Mouse (Mus musculus): Measurements from ENCODE around the gene Slc4a1. TPM values are rescaled to one million over a fixed set of nuclear protein-coding genes. Genes with fewer than 3 reads are reported as not detected.

Slc4a1 gene
- polyA plus RNA-seq, 1 experiment = 0.48 TPM

- Histone ChIP-seq H3K36me3 (ENCODE audit: control insufficient read depth, insufficient read depth, low read length, poor library complexity, severe bottlenecking) (no peaks in the 10 kb centered on the region), H3K9me3 (replicated peaks; ENCODE audit: control insufficient read depth, insufficient read depth, low read length, poor library complexity, severe bottlenecking) (no peaks in the 10 kb centered on the region), H3K27ac (ENCODE audit: insufficient read depth, low read length) (no peak overlapping the region), H3K4me1 (ENCODE audit: control insufficient read depth, insufficient read depth, low read length) (peaks cover 11% of the 10 kb centered on the region), H3K9ac (ENCODE audit: low read depth, poor library complexity, severe bottlenecking) (no peak overlapping the region), H3K4me3 (ENCODE audit: low read depth, low read length) (no peak overlapping the region), H3K27me3 (ENCODE audit: control insufficient read depth, insufficient read depth, low read length, poor library complexity, severe bottlenecking) (no peaks in the 10 kb centered on the region)
- TF ChIP-seq CTCF (IDR thresholded peaks at IDR 0.05; ENCODE audit: low read depth, low read length) (no peak), POLR2A (IDR thresholded peaks at IDR 0.05; ENCODE audit: insufficient read depth, low read length) (no peak), EP300 (IDR thresholded peaks at IDR 0.05; ENCODE audit: insufficient read depth, low read depth, low read length) (no peak)
Observed at GRCm38 (mm10) chr11:102352378-102352777, 13.6 kb downstream of the Slc4a1 start.

GRCm38 (mm10) chr11:102350981-102351523 is 15.0 kb downstream of the Slc4a1 start:
- H3K27ac ChIP-seq (ENCODE audit: insufficient read depth, low read length) = no peak overlapping the region
- H3K4me3 ChIP-seq (ENCODE audit: low read depth, low read length) = no peak overlapping the region
- H3K27me3 ChIP-seq (ENCODE audit: control insufficient read depth, insufficient read depth, low read length, poor library complexity, severe bottlenecking) = no peaks in the 10 kb centered on the region
- TF ChIP-seq EP300 (IDR thresholded peaks at IDR 0.05; ENCODE audit: insufficient read depth, low read depth, low read length) = no peak
- no peak for TF ChIP-seq CTCF (IDR thresholded peaks at IDR 0.05; ENCODE audit: low read depth, low read length)
- no peak for TF ChIP-seq POLR2A (IDR thresholded peaks at IDR 0.05; ENCODE audit: insufficient read depth, low read length)
- H3K36me3 ChIP-seq (ENCODE audit: control insufficient read depth, insufficient read depth, low read length, poor library complexity, severe bottlenecking) = no peaks in the 10 kb centered on the region
- H3K9ac ChIP-seq (ENCODE audit: low read depth, poor library complexity, severe bottlenecking) = no peak overlapping the region
- peaks cover 11% of the 10 kb centered on the region for H3K4me1 ChIP-seq (ENCODE audit: control insufficient read depth, insufficient read depth, low read length)
- H3K9me3 ChIP-seq (replicated peaks; ENCODE audit: control insufficient read depth, insufficient read depth, low read length, poor library complexity, severe bottlenecking) = no peaks in the 10 kb centered on the region

GRCm38 (mm10) chr11:102350416-102350815 is 15.6 kb downstream of the Slc4a1 start:
- H3K27ac ChIP-seq (ENCODE audit: insufficient read depth, low read length) = no peak overlapping the region
- no peaks in the 10 kb centered on the region for H3K27me3 ChIP-seq (ENCODE audit: control insufficient read depth, insufficient read depth, low read length, poor library complexity, severe bottlenecking)
- no peaks in the 10 kb centered on the region for H3K9me3 ChIP-seq (replicated peaks; ENCODE audit: control insufficient read depth, insufficient read depth, low read length, poor library complexity, severe bottlenecking)
- H3K4me3 ChIP-seq (ENCODE audit: low read depth, low read length) = no peak overlapping the region
- H3K9ac ChIP-seq (ENCODE audit: low read depth, poor library complexity, severe bottlenecking) = no peak overlapping the region
- no peaks in the 10 kb centered on the region for H3K36me3 ChIP-seq (ENCODE audit: control insufficient read depth, insufficient read depth, low read length, poor library complexity, severe bottlenecking)
- no peak for TF ChIP-seq EP300 (IDR thresholded peaks at IDR 0.05; ENCODE audit: insufficient read depth, low read depth, low read length)
- no peak for TF ChIP-seq POLR2A (IDR thresholded peaks at IDR 0.05; ENCODE audit: insufficient read depth, low read length)
- TF ChIP-seq CTCF (IDR thresholded peaks at IDR 0.05; ENCODE audit: low read depth, low read length) = no peak
- peaks cover 11% of the 10 kb centered on the region for H3K4me1 ChIP-seq (ENCODE audit: control insufficient read depth, insufficient read depth, low read length)

- Histone ChIP-seq H3K9me3 (replicated peaks; ENCODE audit: control insufficient read depth, insufficient read depth, low read length, poor library complexity, severe bottlenecking) (no peaks in the 10 kb centered on the region), H3K4me3 (ENCODE audit: low read depth, low read length) (no peak overlapping the region), H3K36me3 (ENCODE audit: control insufficient read depth, insufficient read depth, low read length, poor library complexity, severe bottlenecking) (no peaks in the 10 kb centered on the region), H3K27me3 (ENCODE audit: control insufficient read depth, insufficient read depth, low read length, poor library complexity, severe bottlenecking) (no peaks in the 10 kb centered on the region), H3K9ac (ENCODE audit: low read depth, poor library complexity, severe bottlenecking) (no peak overlapping the region), H3K27ac (ENCODE audit: insufficient read depth, low read length) (no peak overlapping the region), H3K4me1 (ENCODE audit: control insufficient read depth, insufficient read depth, low read length) (peaks cover 11% of the 10 kb centered on the region)
- TF ChIP-seq POLR2A (IDR thresholded peaks at IDR 0.05; ENCODE audit: insufficient read depth, low read length) (no peak), CTCF (IDR thresholded peaks at IDR 0.05; ENCODE audit: low read depth, low read length) (no peak), EP300 (IDR thresholded peaks at IDR 0.05; ENCODE audit: insufficient read depth, low read depth, low read length) (no peak)
Observed at GRCm38 (mm10) chr11:102349189-102349954, 16.6 kb downstream of the Slc4a1 start.

GRCm38 (mm10) chr11:102348771-102349170 is 17.2 kb downstream of the Slc4a1 start:
- Histone ChIP-seq H3K36me3 (ENCODE audit: control insufficient read depth, insufficient read depth, low read length, poor library complexity, severe bottlenecking) (no peaks in the 10 kb centered on the region), H3K4me1 (ENCODE audit: control insufficient read depth, insufficient read depth, low read length) (peaks cover 11% of the 10 kb centered on the region), H3K9me3 (replicated peaks; ENCODE audit: control insufficient read depth, insufficient read depth, low read length, poor library complexity, severe bottlenecking) (no peaks in the 10 kb centered on the region), H3K4me3 (ENCODE audit: low read depth, low read length) (no peak overlapping the region), H3K27ac (ENCODE audit: insufficient read depth, low read length) (no peak overlapping the region), H3K9ac (ENCODE audit: low read depth, poor library complexity, severe bottlenecking) (no peak overlapping the region), H3K27me3 (ENCODE audit: control insufficient read depth, insufficient read depth, low read length, poor library complexity, severe bottlenecking) (no peaks in the 10 kb centered on the region)
- no peak for TF ChIP-seq CTCF (IDR thresholded peaks at IDR 0.05; ENCODE audit: low read depth, low read length)
- no peak for TF ChIP-seq POLR2A (IDR thresholded peaks at IDR 0.05; ENCODE audit: insufficient read depth, low read length)

- Histone ChIP-seq H3K27me3 (ENCODE audit: control insufficient read depth, insufficient read depth, low read length, poor library complexity, severe bottlenecking) (no peaks in the 10 kb centered on the region), H3K27ac (ENCODE audit: insufficient read depth, low read length) (no peak overlapping the region), H3K4me3 (ENCODE audit: low read depth, low read length) (no peak overlapping the region), H3K9me3 (replicated peaks; ENCODE audit: control insufficient read depth, insufficient read depth, low read length, poor library complexity, severe bottlenecking) (no peaks in the 10 kb centered on the region), H3K36me3 (ENCODE audit: control insufficient read depth, insufficient read depth, low read length, poor library complexity, severe bottlenecking) (no peaks in the 10 kb centered on the region), H3K9ac (ENCODE audit: low read depth, poor library complexity, severe bottlenecking) (no peak overlapping the region), H3K4me1 (ENCODE audit: control insufficient read depth, insufficient read depth, low read length) (peaks cover 11% of the 10 kb centered on the region)
- no peak for TF ChIP-seq CTCF (IDR thresholded peaks at IDR 0.05; ENCODE audit: low read depth, low read length)
- no peak for TF ChIP-seq EP300 (IDR thresholded peaks at IDR 0.05; ENCODE audit: insufficient read depth, low read depth, low read length)
- TF ChIP-seq POLR2A (IDR thresholded peaks at IDR 0.05; ENCODE audit: insufficient read depth, low read length) = no peak
Observed at GRCm38 (mm10) chr11:102348101-102348585, 17.9 kb downstream of the Slc4a1 start.

Measured in ES-Bruce4 (cell line).